Mouse (Mus musculus) gastrocnemius, adult 8-10 months (tissue): ENCODE data around the gene Amer1. TPM values are rescaled to one million over a fixed set of nuclear protein-coding genes. Genes with fewer than 3 reads are reported as not detected.

ENCODE experiments used
- DNase-seq, 2 experiments: peaks; one replicate each; pipeline ENCODE4 v3.0.0; 2022; ENCODE audit warnings: low spot score in 2 of 2
- total RNA-seq, 4 experiments: library from RNA; stranded (reverse); gene quantifications; 2 replicates each; pipeline ENCODE4 v1.2.4; 2022

Amer1 gene
- 1 to 10 TPM; 2.9 to 3.8 (median 3.3) TPM for total RNA-seq

- DNase-seq, result peak; percentile 81 to 88
These were observed at the start of gene Amer1 for GRCm38 (mm10) chrX:95444776-95445111. TSS of gene Amer1 (minus strand) at chrX:95444872.

- peak in 1 of 2 experiments; percentile 8 for DNase-seq
These were observed 12.5 kb upstream of the Amer1 start for GRCm38 (mm10) chrX:95457166-95457565.

DNA sequence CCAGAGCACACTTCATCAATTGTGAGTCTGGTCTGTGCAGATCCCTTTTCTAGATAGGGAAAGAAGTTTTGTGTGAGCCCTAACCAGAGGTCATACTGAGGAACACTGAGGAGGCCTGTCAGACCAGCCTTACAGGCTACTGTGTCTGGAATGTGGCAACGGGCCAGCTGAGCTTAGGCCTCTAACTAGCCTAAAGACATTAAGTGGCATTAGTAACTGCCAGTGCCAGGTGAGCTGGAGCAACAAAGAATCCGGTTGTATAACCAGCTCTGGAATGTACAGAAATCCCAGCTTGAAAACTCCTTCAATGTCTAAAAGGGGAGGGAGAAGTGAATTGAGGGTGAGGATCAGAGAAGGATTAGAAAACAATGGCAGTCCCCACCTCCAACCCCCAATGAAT is 1.2 kb upstream of the Amer1 start:
- DNase-seq, result no peak

DNA sequence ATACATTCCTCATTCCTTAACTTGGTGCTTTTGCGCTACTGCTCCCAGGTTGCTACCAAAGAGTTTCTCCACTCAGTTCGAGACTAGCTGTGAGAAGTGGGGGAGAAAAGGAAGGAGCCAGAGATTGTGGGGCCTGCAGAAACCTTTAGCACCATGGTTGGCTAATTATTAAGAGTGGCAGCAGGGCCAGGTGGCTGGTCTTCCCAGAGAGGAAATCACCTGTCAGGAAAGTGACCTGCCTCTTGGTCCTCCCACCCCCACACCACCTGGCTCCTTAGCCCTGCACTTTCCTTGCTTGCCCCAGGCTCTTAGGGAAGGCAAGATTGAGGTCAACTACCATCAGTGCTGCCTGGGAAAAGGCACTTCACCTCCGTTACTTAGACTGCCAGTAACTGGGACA is 469 bp upstream of the Amer1 start:
- DNase-seq, result peak in 1 of 2 experiments; percentile 10

GRCm38 (mm10) chrX:95443898-95444775 is 535 bp downstream of the Amer1 start:
- peak; percentile 2 to 24 for DNase-seq

GRCm38 (mm10) chrX:95443390-95443789 is 1.3 kb downstream of the Amer1 start:
- no peak for DNase-seq

DNA sequence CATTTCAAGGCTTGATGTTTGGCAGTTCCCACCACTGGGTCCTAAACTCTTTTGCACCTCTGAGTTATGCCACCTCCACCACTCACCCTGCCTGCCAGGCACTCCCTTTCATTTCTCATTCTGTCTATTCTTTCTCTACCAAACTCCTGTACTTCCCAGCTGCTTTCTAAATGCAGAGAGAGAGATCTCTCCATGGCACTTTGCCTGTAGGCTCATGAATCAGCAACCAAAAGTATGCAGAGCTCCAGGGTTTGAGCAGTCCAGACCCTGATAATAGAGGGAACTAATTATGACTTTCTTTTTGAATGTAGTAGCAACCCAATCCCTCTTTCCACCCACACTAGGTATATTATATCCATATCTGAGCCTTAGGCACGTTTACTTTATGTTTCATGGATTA is 2.4 kb downstream of the Amer1 start:
- no peak for DNase-seq

GRCm38 (mm10) chrX:95441290-95441689 is 3.4 kb downstream of the Amer1 start:
- no peak for DNase-seq

- DNase-seq, result no peak
These were observed 6.2 kb downstream of the Amer1 start for GRCm38 (mm10) chrX:95438491-95438890.

- peak; percentile 23 to 54 for DNase-seq
These were observed 7.4 kb downstream of the Amer1 start for GRCm38 (mm10) chrX:95437236-95437635.

- no peak for DNase-seq
These were observed 71.6 kb downstream of the Amer1 start for GRCm38 (mm10) chrX:95373101-95373500.

Other genes with a start within 250 kb of the Amer1 start
- 10 to 100 TPM; 13.4 to 14.3 (median 14.0) TPM for gene Arhgef9, start 248.0 kb downstream of the Amer1 start, total RNA-seq
- 10 to 100 TPM; 47.4 to 55.2 (median 49.9) TPM for gene Asb12, start 113.1 kb upstream of the Amer1 start, total RNA-seq
- not detected for gene Pfn5, start 113.2 kb upstream of the Amer1 start, total RNA-seq
- gene Zc4h2, start 213.6 kb upstream of the Amer1 start, total RNA-seq, result 1 to 10 TPM in 2 of 4 experiments, under 1 TPM in 2; 0.46 to 1.3 (median 1.0) TPM